Mouse (Mus musculus) small intestine, adult 2 months (tissue): ENCODE results near the gene Otop2.

ENCODE experiments used
- CTCF ChIP-seq: fragments of 200-500 bp; IDR thresholded peaks from 2 replicates; pipeline ENCODE4 v1.5.1; 2012; ENCODE audit warnings: low read depth, mild to moderate bottlenecking, control low read depth, inconsistent platforms, low read length, moderate library complexity, mixed read lengths; ENCODE audit not compliant: insufficient replicate concordance, insufficient read length; ENCODE audit errors: extremely low read depth
- POLR2A ChIP-seq: fragments of 200-500 bp; IDR thresholded peaks from 2 replicates; pipeline ENCODE4 v1.6.1; 2012; ENCODE audit warnings: low read depth, mild to moderate bottlenecking, control low read depth, inconsistent platforms, low read length, moderate library complexity

DNA sequence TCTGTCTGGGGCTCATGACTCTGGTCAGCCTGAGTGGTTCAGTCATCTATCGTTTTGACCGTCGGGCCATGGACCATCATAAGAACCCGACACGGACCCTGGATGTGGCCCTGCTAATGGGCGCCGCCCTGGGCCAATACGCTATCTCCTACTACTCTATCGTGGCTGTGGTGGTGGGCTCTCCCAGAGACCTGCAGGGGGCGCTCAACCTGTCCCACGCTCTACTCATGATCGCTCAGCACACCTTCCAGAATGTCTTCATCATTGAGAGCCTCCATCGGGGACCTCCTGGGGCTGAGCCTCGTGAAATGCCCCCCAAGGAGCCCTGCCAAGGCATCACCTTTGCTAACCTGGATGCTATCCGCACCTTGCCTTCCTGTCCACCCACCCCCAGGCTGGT lies 22.4 kb downstream of the Otop2 start:
- TF ChIP-seq CTCF: peak; percentile 17; the same call in 1 of the 2 replicates
- TF ChIP-seq POLR2A: no peak
